Mouse (Mus musculus) embryonic fibroblast, embryonic 13.5 days (primary cell): Measurements from ENCODE around the gene Sptb.

ENCODE experiments used
- CTCF ChIP-seq: IDR thresholded peaks from 2 replicates; pipeline ENCODE4 v1.5.1; 2011; ENCODE audit warnings: mild to moderate bottlenecking, control low read depth, low read length, moderate library complexity, borderline replicate concordance; ENCODE audit not compliant: insufficient read depth
- POLR2A ChIP-seq: IDR thresholded peaks from 2 replicates; pipeline ENCODE4 v1.6.1; 2011; ENCODE audit warnings: low read depth, mild to moderate bottlenecking, control low read depth, low read length, moderate library complexity

DNA sequence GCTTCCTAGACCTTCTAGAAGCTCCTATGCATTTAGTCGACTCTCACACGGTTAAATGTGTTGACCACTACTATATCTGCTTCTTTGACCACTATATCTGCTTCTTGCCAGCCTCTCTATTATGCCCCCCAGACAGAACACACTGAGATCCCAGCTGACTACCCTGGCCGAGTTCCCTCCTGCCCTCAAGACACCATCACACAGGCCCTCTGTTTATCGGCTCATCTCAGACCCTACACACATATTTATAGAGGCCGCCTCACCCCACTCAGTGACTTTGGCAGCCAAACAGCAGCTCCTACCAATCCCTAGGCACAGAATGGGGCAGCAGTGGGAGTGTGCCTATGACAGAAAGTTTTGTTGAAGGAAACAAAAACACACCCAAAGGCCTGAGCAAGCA is 14.6 kb downstream of the Sptb start:
- TF ChIP-seq POLR2A (no peak), CTCF (no peak)
